Mouse (Mus musculus) forebrain, embryonic 15.5 days (tissue): ENCODE measurements around the gene Fbxo6. TPM values are rescaled to one million over a fixed set of nuclear protein-coding genes. Genes with fewer than 3 reads are reported as not detected.

Experiments
- ATAC-seq: fragments of 200-750 bp; cut with Nextera tagmentation; replicated peaks from 2 replicates; pipeline ENCODE4 v1.8.0; 2017; ENCODE audit warnings: mild to moderate bottlenecking, moderate TSS enrichment, moderate library complexity
- H3K27ac ChIP-seq: fragments of 300-500 bp; sonication (generic); replicated peaks from 2 replicates; pipeline ENCODE4 v1.5.1; 2015; ENCODE audit warnings: mild to moderate bottlenecking, inconsistent platforms
- H3K27me3 ChIP-seq: fragments of 300-500 bp; sonication (generic); 2 replicates; pipeline ENCODE4 v1.6.1; 2015; ENCODE audit warnings: inconsistent platforms
- H3K36me3 ChIP-seq: fragments of 300-500 bp; sonication (generic); 2 replicates; pipeline ENCODE4 v1.6.1; 2015; ENCODE audit warnings: mild to moderate bottlenecking, inconsistent platforms
- H3K4me1 ChIP-seq: fragments of 300-500 bp; sonication (generic); 2 replicates; pipeline ENCODE4 v1.6.1; 2015; ENCODE audit warnings: inconsistent platforms
- H3K4me2 ChIP-seq: fragments of 300-500 bp; sonication (generic); replicated peaks from 2 replicates; pipeline ENCODE4 v1.6.1; 2015; ENCODE audit warnings: mild to moderate bottlenecking, inconsistent platforms
- H3K4me3 ChIP-seq: fragments of 300-500 bp; sonication (generic); 2 replicates; pipeline ENCODE4 v1.5.1; 2015; ENCODE audit warnings: mild to moderate bottlenecking, inconsistent platforms
- H3K9ac ChIP-seq: fragments of 300-500 bp; sonication (generic); replicated peaks from 2 replicates; pipeline ENCODE4 v1.6.1; 2015; ENCODE audit warnings: mild to moderate bottlenecking, inconsistent platforms
- H3K9me3 ChIP-seq: fragments of 300-500 bp; sonication (generic); 2 replicates; pipeline ENCODE4 v1.6.1; 2016; ENCODE audit warnings: inconsistent platforms
- WGBS: fragments of 180-500 bp; shearing (Covaris S2); methylation state at CpG from one replicate; pipeline ENCODE4 v1.1.7; 2015; ENCODE audit warnings: mixed read lengths; 5-methylcytosine and 5-hydroxymethylcytosine counted together
- polyA plus RNA-seq: library from polyadenylated mRNA; unstranded; fragments of >200 nt; fragmentation: Nextera tagmentation; extraction: Ambion mirVana; gene quantifications from 2 replicates; pipeline ENCODE4 v1.2.1, GENCODE M21; 2015

Gene Fbxo6
- polyA plus RNA-seq, 1 experiment from 2014 or later: 18.0 TPM

GRCm38 (mm10) chr4:148139767-148140097 is 12.2 kb downstream of the Fbxo6 start:
- H3K9ac ChIP-seq: peak overlapping the region; percentile 70
- H3K4me1 ChIP-seq: peaks cover 22% of the 10 kb centered on the region
- H3K27ac ChIP-seq: peak overlapping the region; percentile 93
- ATAC-seq: peak; percentile 16
- peaks cover 2% of the 10 kb centered on the region; the same call in 1 of the 2 replicates for H3K36me3 ChIP-seq
- H3K27me3 ChIP-seq: peaks cover 4% of the 10 kb centered on the region; the same call in 1 of the 2 replicates
- no peaks in the 10 kb centered on the region for H3K9me3 ChIP-seq
- H3K4me2 ChIP-seq: peak overlapping the region; percentile 93
- under 1% methylated on average over 12 of the region's 12 CpGs for WGBS
- peak overlapping the region; percentile 57 for H3K4me3 ChIP-seq

GRCm38 (mm10) chr4:148137503-148137902 is 14.4 kb downstream of the Fbxo6 start:
- Histone ChIP-seq H3K9ac (no peak overlapping the region), H3K9me3 (no peaks in the 10 kb centered on the region), H3K4me3 (no peak overlapping the region), H3K27ac (no peak overlapping the region), H3K4me2 (no peak overlapping the region), H3K4me1 (peaks cover 22% of the 10 kb centered on the region), H3K27me3 (peaks cover 4% of the 10 kb centered on the region; the same call in 1 of the 2 replicates), H3K36me3 (no peaks in the 10 kb centered on the region)
- ATAC-seq: no peak
- 55% methylated on average over 8 of the region's 8 CpGs for WGBS

DNA sequence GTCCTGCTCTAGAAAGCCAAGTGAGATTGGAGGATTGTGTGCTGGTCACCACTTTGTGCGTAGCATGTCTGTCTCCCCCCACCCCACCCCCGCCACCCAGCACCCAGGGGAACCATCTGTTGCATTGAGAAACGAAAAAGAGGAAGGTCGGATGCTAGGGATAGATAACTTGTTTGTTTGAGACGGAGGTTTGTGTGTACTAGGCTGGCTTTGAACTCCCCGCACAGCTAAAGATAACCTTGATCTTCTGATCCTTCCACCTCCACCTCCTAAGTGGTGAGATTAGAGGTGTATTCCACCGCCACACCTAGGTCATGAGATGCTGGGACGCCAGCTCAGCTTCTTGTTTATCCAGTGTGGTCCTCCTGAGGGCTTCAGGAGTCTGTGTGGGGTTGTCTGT is 17.0 kb downstream of the Fbxo6 start:
- H3K27ac ChIP-seq: no peak overlapping the region
- H3K36me3 ChIP-seq: no peaks in the 10 kb centered on the region
- no peak overlapping the region for H3K4me2 ChIP-seq
- no peak for ATAC-seq
- peaks cover 28% of the 10 kb centered on the region for H3K4me1 ChIP-seq
- 89% methylated on average over 8 of the region's 8 CpGs for WGBS
- H3K27me3 ChIP-seq: peaks cover 4% of the 10 kb centered on the region; the same call in 1 of the 2 replicates
- no peaks in the 10 kb centered on the region for H3K9me3 ChIP-seq
- no peak overlapping the region for H3K9ac ChIP-seq
- H3K4me3 ChIP-seq: no peak overlapping the region

GRCm38 (mm10) chr4:148131497-148132081 is 20.4 kb downstream of the Fbxo6 start:
- Histone ChIP-seq H3K4me1 (peaks cover 46% of the 10 kb centered on the region), H3K36me3 (no peaks in the 10 kb centered on the region), H3K9ac (peak overlapping the region; percentile 100), H3K4me3 (peak overlapping the region; percentile 88), H3K4me2 (peak overlapping the region; percentile 82), H3K9me3 (no peaks in the 10 kb centered on the region), H3K27me3 (no peaks in the 10 kb centered on the region), H3K27ac (peak overlapping the region; percentile 98)
- peak; percentile 46 for ATAC-seq
- WGBS: under 1% methylated on average over 21 of the region's 21 CpGs

GRCm38 (mm10) chr4:148130561-148131413 is 21.2 kb downstream of the Fbxo6 start, which contains the start of gene Draxin:
Gene Draxin, minus strand, starts transcription at chr4:148130698.
- peak; percentile 81 for ATAC-seq
- Histone ChIP-seq H3K9ac (peak within 1 kb of the TSS; percentile 100), H3K4me3 (peak within 1 kb of the TSS; percentile 88), H3K4me2 (peak within 1 kb of the TSS; percentile 82), H3K27me3 (no peaks in the 10 kb centered on the region), H3K4me1 (peaks cover 52% of the 10 kb centered on the region), H3K36me3 (no peaks in the 10 kb centered on the region), H3K9me3 (no peaks in the 10 kb centered on the region), H3K27ac (peak within 1 kb of the TSS; percentile 98)
- under 1% methylated on average over 57 of the region's 87 CpGs for WGBS

- Histone ChIP-seq H3K4me3 (peak within 1 kb of the TSS; percentile 88), H3K4me2 (peak within 1 kb of the TSS; percentile 82), H3K9me3 (no peaks in the 10 kb centered on the region), H3K9ac (peak within 1 kb of the TSS; percentile 100), H3K27me3 (no peaks in the 10 kb centered on the region), H3K36me3 (no peaks in the 10 kb centered on the region), H3K4me1 (peaks cover 58% of the 10 kb centered on the region), H3K27ac (peak within 1 kb of the TSS; percentile 98)
- ATAC-seq: peak; percentile 3
- WGBS: under 1% methylated on average over 18 of the region's 18 CpGs
Observed at GRCm38 (mm10) chr4:148130133-148130532, 21.8 kb downstream of the Fbxo6 start, which contains the start of gene Mad2l2. Gene Mad2l2, plus strand, starts transcription at chr4:148130384.

DNA sequence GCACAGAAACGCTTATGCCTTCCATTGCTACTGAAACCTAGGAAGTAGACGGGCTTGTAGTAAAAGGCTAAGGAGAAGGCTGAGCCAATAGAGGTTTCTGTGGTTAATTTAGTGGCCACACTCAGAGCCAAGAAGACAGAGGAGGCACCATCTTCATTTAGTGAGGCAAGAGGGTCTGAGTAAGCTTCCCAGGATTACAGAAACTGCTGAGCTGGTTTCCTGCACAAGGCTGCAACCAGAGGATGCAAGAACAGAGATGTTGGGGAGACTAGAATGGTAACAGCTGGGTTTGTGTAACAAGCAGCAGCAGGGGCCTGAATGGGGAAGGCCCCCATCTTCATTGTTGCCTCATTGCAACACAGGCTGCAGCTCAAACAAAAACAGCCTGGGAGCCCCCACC is 23.3 kb downstream of the Fbxo6 start:
- H3K27ac ChIP-seq: peak overlapping the region; percentile 98
- 73% methylated on average over 2 of the region's 2 CpGs for WGBS
- peak overlapping the region; percentile 82 for H3K4me2 ChIP-seq
- H3K4me3 ChIP-seq: peak overlapping the region; percentile 88
- H3K36me3 ChIP-seq: no peaks in the 10 kb centered on the region
- H3K27me3 ChIP-seq: no peaks in the 10 kb centered on the region
- ATAC-seq: no peak
- H3K9ac ChIP-seq: peak overlapping the region; percentile 100
- H3K9me3 ChIP-seq: no peaks in the 10 kb centered on the region
- peaks cover 69% of the 10 kb centered on the region for H3K4me1 ChIP-seq

DNA sequence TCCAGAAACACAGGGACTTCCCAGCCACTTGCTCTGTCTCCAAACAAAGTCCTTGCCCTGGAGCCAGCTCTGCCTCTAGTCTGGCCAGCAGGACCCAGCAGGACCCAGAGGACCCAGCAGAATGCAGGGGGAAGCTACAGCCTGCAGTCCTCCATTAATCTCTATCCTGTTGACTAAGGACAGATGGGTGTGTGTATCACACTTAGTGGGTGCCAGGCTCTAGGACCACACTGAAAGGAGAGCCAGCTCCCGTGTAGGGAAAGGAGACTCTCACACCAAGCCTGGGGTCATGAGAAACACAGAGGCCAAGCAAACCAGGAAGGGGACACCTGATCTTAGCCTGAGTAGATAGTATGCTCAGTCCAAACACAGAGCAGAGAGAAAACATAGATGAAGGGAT is 23.7 kb downstream of the Fbxo6 start:
- Histone ChIP-seq H3K27ac (peak overlapping the region; percentile 98), H3K9ac (peak overlapping the region; percentile 100), H3K4me1 (peaks cover 73% of the 10 kb centered on the region), H3K9me3 (no peaks in the 10 kb centered on the region), H3K4me3 (peak overlapping the region; percentile 88), H3K27me3 (no peaks in the 10 kb centered on the region), H3K36me3 (no peaks in the 10 kb centered on the region), H3K4me2 (peak overlapping the region; percentile 82)
- WGBS: 52% methylated on average over 1 of the region's 1 CpGs
- no peak for ATAC-seq

GRCm38 (mm10) chr4:148122694-148123066 is 29.3 kb downstream of the Fbxo6 start:
- Histone ChIP-seq H3K4me3 (no peak overlapping the region), H3K27ac (peak overlapping the region; percentile 88), H3K9ac (no peak overlapping the region), H3K27me3 (no peaks in the 10 kb centered on the region), H3K4me1 (peaks cover 65% of the 10 kb centered on the region), H3K36me3 (no peaks in the 10 kb centered on the region), H3K4me2 (0 out of 2 replicates have a peak overlapping the region, but pooled peaks have one; percentile 4), H3K9me3 (no peaks in the 10 kb centered on the region)
- ATAC-seq: no peak
- 35% methylated on average over 3 of the region's 3 CpGs for WGBS

DNA sequence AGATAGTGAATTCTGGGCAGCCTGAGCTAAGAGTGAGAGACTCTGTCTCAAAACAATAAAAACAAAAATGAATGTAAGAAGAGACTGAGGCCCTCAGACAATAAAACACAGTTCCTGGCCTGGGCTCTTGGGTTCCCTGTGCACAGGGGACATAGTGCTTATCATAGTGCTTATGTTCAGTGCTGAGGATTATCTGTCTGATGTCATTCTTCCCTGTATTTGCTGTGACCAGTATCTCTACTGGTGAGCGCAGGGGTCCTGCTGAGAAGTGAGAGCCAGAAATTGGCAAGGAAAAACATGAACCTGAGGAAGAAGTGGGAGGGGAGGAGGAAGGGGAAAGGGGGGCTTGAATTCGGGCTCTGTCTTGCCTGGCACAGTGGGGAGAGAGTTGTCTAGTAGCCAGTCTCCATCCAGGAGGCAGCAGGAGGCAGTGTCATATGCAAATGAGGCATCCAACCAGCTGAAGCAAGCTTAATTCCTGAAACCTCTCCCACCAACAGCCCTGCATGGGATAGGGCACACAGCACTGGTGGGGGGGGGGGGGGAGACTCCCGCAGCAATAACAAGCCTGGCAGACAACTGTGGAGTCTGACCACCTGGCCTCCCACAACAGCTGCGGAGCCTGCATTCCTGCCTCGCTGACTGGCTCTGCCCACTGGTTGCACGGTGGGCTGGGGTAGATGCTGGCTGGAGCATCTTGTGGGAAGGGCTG is 29.8 kb downstream of the Fbxo6 start:
- H3K9me3 ChIP-seq: no peaks in the 10 kb centered on the region
- 6% methylated on average over 6 of the region's 6 CpGs for WGBS
- peak overlapping the region; percentile 88 for H3K27ac ChIP-seq
- no peaks in the 10 kb centered on the region for H3K27me3 ChIP-seq
- H3K4me1 ChIP-seq: peaks cover 61% of the 10 kb centered on the region
- no peak overlapping the region for H3K9ac ChIP-seq
- no peaks in the 10 kb centered on the region for H3K36me3 ChIP-seq
- ATAC-seq: peak; percentile 77
- no peak overlapping the region for H3K4me3 ChIP-seq
- 0 out of 2 replicates have a peak overlapping the region, but pooled peaks have one; percentile 4 for H3K4me2 ChIP-seq

GRCm38 (mm10) chr4:148121362-148121761 is 30.6 kb downstream of the Fbxo6 start:
- no peak overlapping the region for H3K4me3 ChIP-seq
- H3K36me3 ChIP-seq: no peaks in the 10 kb centered on the region
- no peak overlapping the region for H3K4me2 ChIP-seq
- 40% methylated on average over 4 of the region's 4 CpGs for WGBS
- ATAC-seq: peak; percentile 81
- H3K9ac ChIP-seq: no peak overlapping the region
- peaks cover 54% of the 10 kb centered on the region for H3K4me1 ChIP-seq
- no peaks in the 10 kb centered on the region for H3K9me3 ChIP-seq
- peak overlapping the region; percentile 88 for H3K27ac ChIP-seq
- H3K27me3 ChIP-seq: no peaks in the 10 kb centered on the region

DNA sequence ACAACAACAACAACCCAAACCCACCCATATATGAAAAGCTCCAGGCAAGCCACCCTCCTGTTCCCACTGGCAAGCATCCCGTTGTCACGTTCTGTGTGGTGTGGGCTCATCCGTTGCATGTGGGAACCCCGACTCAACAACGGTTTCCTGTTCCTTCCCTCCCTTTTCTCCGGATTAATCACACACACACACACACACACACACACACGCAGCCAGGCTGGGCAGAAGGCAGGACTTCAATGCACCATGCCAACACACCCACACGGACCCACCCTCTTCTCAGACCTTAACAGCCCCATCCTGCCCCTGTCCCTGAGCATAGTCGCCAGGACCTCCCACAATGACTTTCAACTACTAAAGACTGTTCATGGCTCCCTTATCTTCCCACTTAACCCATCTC is 31.4 kb downstream of the Fbxo6 start:
- Histone ChIP-seq H3K4me3 (no peak overlapping the region), H3K9me3 (no peaks in the 10 kb centered on the region), H3K36me3 (no peaks in the 10 kb centered on the region), H3K27me3 (no peaks in the 10 kb centered on the region), H3K4me1 (peaks cover 50% of the 10 kb centered on the region), H3K27ac (peak overlapping the region; percentile 88), H3K4me2 (no peak overlapping the region), H3K9ac (no peak overlapping the region)
- 53% methylated on average over 9 of the region's 9 CpGs for WGBS
- 0 out of 2 replicates have a peak, but pooled peaks have one; percentile 0 for ATAC-seq
